Mouse (Mus musculus): ENCODE measurements around the gene Atp1b2. TPM values are rescaled to one million over a fixed set of nuclear protein-coding genes. Genes with fewer than 3 reads are reported as not detected.
A peak's percentile ranks its signal among the peaks of the same experiment; 100 is the strongest.

Gene Atp1b2
- polyA plus RNA-seq, 1 experiment from 2014 or later: 6.0 TPM

GRCm38 (mm10) chr11:69581814-69582213 lies 23.9 kb downstream of the Atp1b2 start:
- Histone ChIP-seq H3K4me2 (ENCODE audit: low read depth, low read length) (peak overlapping the region; percentile 69), H3K27me3 (ENCODE audit: control insufficient read depth, insufficient read depth, low read length) (no peaks in the 10 kb centered on the region), H3K36me3 (replicated peaks; ENCODE audit: control insufficient read depth, insufficient read depth, low read depth, low read length) (no peaks in the 10 kb centered on the region), H3K27ac (replicated peaks; ENCODE audit: low read depth, low read length) (0 out of 2 replicates have a peak overlapping the region, but pooled peaks have one; percentile 9), H3K9me3 (replicated peaks; ENCODE audit: control insufficient read depth, low read length) (no peaks in the 10 kb centered on the region), H3K4me1 (ENCODE audit: control insufficient read depth, insufficient read depth, low read length) (peaks cover 7% of the 10 kb centered on the region), H3K9ac (replicated peaks; ENCODE audit: low read length) (peak overlapping the region; percentile 84), H3K4me3 (ENCODE audit: low read depth, low read length) (peak overlapping the region; percentile 65)
- WGBS: under 1% methylated on average over 8 of the region's 8 CpGs
- ATAC-seq (replicated peaks; ENCODE audit: insufficient number of reproducible peaks, low FRiP score, low TSS enrichment, low read depth) (no peak), DNase-seq (ENCODE audit: low spot score) (peak; percentile 18)

GRCm38 (mm10) chr11:69581147-69581688 lies 24.5 kb downstream of the Atp1b2 start:
- ATAC-seq (replicated peaks; ENCODE audit: insufficient number of reproducible peaks, low FRiP score, low TSS enrichment, low read depth) (peak; percentile 74), DNase-seq (ENCODE audit: low spot score) (peak; percentile 98)
- no peaks in the 10 kb centered on the region for H3K36me3 ChIP-seq (replicated peaks; ENCODE audit: control insufficient read depth, insufficient read depth, low read depth, low read length)
- peaks cover 7% of the 10 kb centered on the region for H3K4me1 ChIP-seq (ENCODE audit: control insufficient read depth, insufficient read depth, low read length)
- H3K27ac ChIP-seq (replicated peaks; ENCODE audit: low read depth, low read length): peak overlapping the region; percentile 80
- peak overlapping the region; percentile 65 for H3K4me3 ChIP-seq (ENCODE audit: low read depth, low read length)
- WGBS: 0% methylated on average over 36 of the region's 36 CpGs
- H3K9ac ChIP-seq (replicated peaks; ENCODE audit: low read length): peak overlapping the region; percentile 84
- no peaks in the 10 kb centered on the region for H3K9me3 ChIP-seq (replicated peaks; ENCODE audit: control insufficient read depth, low read length)
- H3K4me2 ChIP-seq (ENCODE audit: low read depth, low read length): peak overlapping the region; percentile 69
- no peaks in the 10 kb centered on the region for H3K27me3 ChIP-seq (ENCODE audit: control insufficient read depth, insufficient read depth, low read length)

- H3K4me3 ChIP-seq (ENCODE audit: low read depth, low read length): peak overlapping the region; percentile 65
- no peak for DNase-seq (ENCODE audit: low spot score)
- H3K27me3 ChIP-seq (ENCODE audit: control insufficient read depth, insufficient read depth, low read length): no peaks in the 10 kb centered on the region
- no peak for ATAC-seq (replicated peaks; ENCODE audit: insufficient number of reproducible peaks, low FRiP score, low TSS enrichment, low read depth)
- H3K4me2 ChIP-seq (ENCODE audit: low read depth, low read length): peak overlapping the region; percentile 69
- no peaks in the 10 kb centered on the region for H3K36me3 ChIP-seq (replicated peaks; ENCODE audit: control insufficient read depth, insufficient read depth, low read depth, low read length)
- H3K9me3 ChIP-seq (replicated peaks; ENCODE audit: control insufficient read depth, low read length): no peaks in the 10 kb centered on the region
- under 1% methylated on average over 25 of the region's 25 CpGs for WGBS
- H3K9ac ChIP-seq (replicated peaks; ENCODE audit: low read length): peak overlapping the region; percentile 84
- peaks cover 7% of the 10 kb centered on the region for H3K4me1 ChIP-seq (ENCODE audit: control insufficient read depth, insufficient read depth, low read length)
- H3K27ac ChIP-seq (replicated peaks; ENCODE audit: low read depth, low read length): peak overlapping the region; percentile 80
These were observed 25.1 kb downstream of the Atp1b2 start for GRCm38 (mm10) chr11:69580572-69581146.

GRCm38 (mm10) chr11:69580091-69580514 lies 25.6 kb downstream of the Atp1b2 start, which contains the start of the genes Wrap53 and Trp53:
Gene Wrap53, minus strand, starts transcription at chr11:69580255.
Gene Trp53, plus strand, starts transcription at chr11:69580359.
- no peaks in the 10 kb centered on the region for H3K9me3 ChIP-seq (replicated peaks; ENCODE audit: control insufficient read depth, low read length)
- no peaks in the 10 kb centered on the region for H3K36me3 ChIP-seq (replicated peaks; ENCODE audit: control insufficient read depth, insufficient read depth, low read depth, low read length)
- WGBS: under 1% methylated on average over 13 of the region's 13 CpGs
- H3K4me2 ChIP-seq (ENCODE audit: low read depth, low read length): peak within 1 kb of the TSS; percentile 83
- peak; percentile 61 for ATAC-seq (replicated peaks; ENCODE audit: insufficient number of reproducible peaks, low FRiP score, low TSS enrichment, low read depth)
- H3K27me3 ChIP-seq (ENCODE audit: control insufficient read depth, insufficient read depth, low read length): no peaks in the 10 kb centered on the region
- peak within 1 kb of the TSS; percentile 86 for H3K9ac ChIP-seq (replicated peaks; ENCODE audit: low read length)
- peak; percentile 96 for DNase-seq (ENCODE audit: low spot score)
- H3K4me3 ChIP-seq (ENCODE audit: low read depth, low read length): peak within 1 kb of the TSS; percentile 79
- peak within 1 kb of the TSS; percentile 80 for H3K27ac ChIP-seq (replicated peaks; ENCODE audit: low read depth, low read length)
- H3K4me1 ChIP-seq (ENCODE audit: control insufficient read depth, insufficient read depth, low read length): peaks cover 7% of the 10 kb centered on the region

- H3K4me2 ChIP-seq (ENCODE audit: low read depth, low read length): peak overlapping the region; percentile 83
- H3K4me3 ChIP-seq (ENCODE audit: low read depth, low read length): peak overlapping the region; percentile 79
- peaks cover 7% of the 10 kb centered on the region for H3K4me1 ChIP-seq (ENCODE audit: control insufficient read depth, insufficient read depth, low read length)
- no peaks in the 10 kb centered on the region for H3K36me3 ChIP-seq (replicated peaks; ENCODE audit: control insufficient read depth, insufficient read depth, low read depth, low read length)
- ATAC-seq (replicated peaks; ENCODE audit: insufficient number of reproducible peaks, low FRiP score, low TSS enrichment, low read depth) (peak; percentile 87), DNase-seq (ENCODE audit: low spot score) (peak; percentile 99)
- peak overlapping the region; percentile 86 for H3K9ac ChIP-seq (replicated peaks; ENCODE audit: low read length)
- 2% methylated on average over 39 of the region's 39 CpGs for WGBS
- H3K27me3 ChIP-seq (ENCODE audit: control insufficient read depth, insufficient read depth, low read length): no peaks in the 10 kb centered on the region
- H3K27ac ChIP-seq (replicated peaks; ENCODE audit: low read depth, low read length): peak overlapping the region; percentile 80
- H3K9me3 ChIP-seq (replicated peaks; ENCODE audit: control insufficient read depth, low read length): no peaks in the 10 kb centered on the region
These were observed 26.4 kb downstream of the Atp1b2 start for GRCm38 (mm10) chr11:69579128-69580017.

- H3K4me3 ChIP-seq (ENCODE audit: low read depth, low read length): peak overlapping the region; percentile 79
- no peak for ATAC-seq (replicated peaks; ENCODE audit: insufficient number of reproducible peaks, low FRiP score, low TSS enrichment, low read depth)
- H3K9me3 ChIP-seq (replicated peaks; ENCODE audit: control insufficient read depth, low read length): no peaks in the 10 kb centered on the region
- DNase-seq (ENCODE audit: low spot score): no peak
- peaks cover 7% of the 10 kb centered on the region for H3K4me1 ChIP-seq (ENCODE audit: control insufficient read depth, insufficient read depth, low read length)
- no peaks in the 10 kb centered on the region for H3K27me3 ChIP-seq (ENCODE audit: control insufficient read depth, insufficient read depth, low read length)
- H3K4me2 ChIP-seq (ENCODE audit: low read depth, low read length): peak overlapping the region; percentile 83
- H3K9ac ChIP-seq (replicated peaks; ENCODE audit: low read length): peak overlapping the region; percentile 86
- WGBS: 17% methylated on average over 15 of the region's 15 CpGs
- H3K27ac ChIP-seq (replicated peaks; ENCODE audit: low read depth, low read length): no peak overlapping the region
- no peaks in the 10 kb centered on the region for H3K36me3 ChIP-seq (replicated peaks; ENCODE audit: control insufficient read depth, insufficient read depth, low read depth, low read length)
These were observed 27.4 kb downstream of the Atp1b2 start for GRCm38 (mm10) chr11:69578301-69578700.

- H3K27me3 ChIP-seq (ENCODE audit: control insufficient read depth, insufficient read depth, low read length): no peaks in the 10 kb centered on the region
- peaks cover 7% of the 10 kb centered on the region for H3K4me1 ChIP-seq (ENCODE audit: control insufficient read depth, insufficient read depth, low read length)
- no peaks in the 10 kb centered on the region for H3K9me3 ChIP-seq (replicated peaks; ENCODE audit: control insufficient read depth, low read length)
- no peak overlapping the region for H3K4me3 ChIP-seq (ENCODE audit: low read depth, low read length)
- no peak overlapping the region for H3K27ac ChIP-seq (replicated peaks; ENCODE audit: low read depth, low read length)
- H3K4me2 ChIP-seq (ENCODE audit: low read depth, low read length): no peak overlapping the region
- no peaks in the 10 kb centered on the region for H3K36me3 ChIP-seq (replicated peaks; ENCODE audit: control insufficient read depth, insufficient read depth, low read depth, low read length)
- DNase-seq (ENCODE audit: low spot score) (no peak), ATAC-seq (replicated peaks; ENCODE audit: insufficient number of reproducible peaks, low FRiP score, low TSS enrichment, low read depth) (no peak)
- H3K9ac ChIP-seq (replicated peaks; ENCODE audit: low read length): no peak overlapping the region
- 75% methylated on average over 5 of the region's 5 CpGs for WGBS
These were observed 29.4 kb downstream of the Atp1b2 start for GRCm38 (mm10) chr11:69576307-69576706.
